Mouse (Mus musculus) myocyte (in vitro differentiated cells): ENCODE results near the gene Cacna2d2.
A peak's percentile ranks its signal among the peaks of the same experiment; 100 is the strongest.

Source experiments
- CEBPB ChIP-seq: IDR thresholded peaks from 2 replicates; pipeline ENCODE4 v1.6.1; 2011; ENCODE audit warnings: mild to moderate bottlenecking, moderate library complexity; ENCODE audit not compliant: poor library complexity, insufficient read depth, severe bottlenecking
- E2F4 ChIP-seq: IDR thresholded peaks from one replicate; pipeline ENCODE4 v1.6.1; 2011; ENCODE audit warnings: mild to moderate bottlenecking, control low read depth, moderate library complexity; ENCODE audit not compliant: insufficient read depth
- MAX ChIP-seq: IDR thresholded peaks from one replicate; pipeline ENCODE4 v1.6.1; 2011; ENCODE audit warnings: low read depth, mild to moderate bottlenecking, control low read depth
- POLR2A ChIP-seq: IDR thresholded peaks from one replicate; pipeline ENCODE4 v1.6.1; 2011; ENCODE audit warnings: low read depth, mild to moderate bottlenecking, control low read depth, moderate library complexity; ENCODE audit not compliant: insufficient read length
- SRF ChIP-seq: IDR thresholded peaks from one replicate; pipeline ENCODE4 v1.6.1; 2011; ENCODE audit warnings: low read depth; ENCODE audit not compliant: control insufficient read depth, insufficient read length
- TCF12 ChIP-seq: IDR thresholded peaks from one replicate; pipeline ENCODE4 v1.6.1; 2011; ENCODE audit warnings: mild to moderate bottlenecking, control low read depth; ENCODE audit not compliant: poor library complexity, insufficient read depth, severe bottlenecking
- USF1 ChIP-seq: IDR thresholded peaks from one replicate; pipeline ENCODE4 v1.6.1; 2011; ENCODE audit warnings: low read depth, mild to moderate bottlenecking, control low read depth, moderate library complexity

GRCm38 (mm10) chr9:107568331-107569261, 169.2 kb downstream of the Cacna2d2 start:
- TF ChIP-seq POLR2A, result peak; percentile 73
- no peak for TF ChIP-seq TCF12
- TF ChIP-seq E2F4, result no peak
- no peak for TF ChIP-seq USF1
- no peak for TF ChIP-seq MAX
- TF ChIP-seq CEBPB, result no peak
- TF ChIP-seq SRF, result no peak
